Comparison of ENCODE assay signal across 9 mouse cellular contexts in the genomic region with DNA sequence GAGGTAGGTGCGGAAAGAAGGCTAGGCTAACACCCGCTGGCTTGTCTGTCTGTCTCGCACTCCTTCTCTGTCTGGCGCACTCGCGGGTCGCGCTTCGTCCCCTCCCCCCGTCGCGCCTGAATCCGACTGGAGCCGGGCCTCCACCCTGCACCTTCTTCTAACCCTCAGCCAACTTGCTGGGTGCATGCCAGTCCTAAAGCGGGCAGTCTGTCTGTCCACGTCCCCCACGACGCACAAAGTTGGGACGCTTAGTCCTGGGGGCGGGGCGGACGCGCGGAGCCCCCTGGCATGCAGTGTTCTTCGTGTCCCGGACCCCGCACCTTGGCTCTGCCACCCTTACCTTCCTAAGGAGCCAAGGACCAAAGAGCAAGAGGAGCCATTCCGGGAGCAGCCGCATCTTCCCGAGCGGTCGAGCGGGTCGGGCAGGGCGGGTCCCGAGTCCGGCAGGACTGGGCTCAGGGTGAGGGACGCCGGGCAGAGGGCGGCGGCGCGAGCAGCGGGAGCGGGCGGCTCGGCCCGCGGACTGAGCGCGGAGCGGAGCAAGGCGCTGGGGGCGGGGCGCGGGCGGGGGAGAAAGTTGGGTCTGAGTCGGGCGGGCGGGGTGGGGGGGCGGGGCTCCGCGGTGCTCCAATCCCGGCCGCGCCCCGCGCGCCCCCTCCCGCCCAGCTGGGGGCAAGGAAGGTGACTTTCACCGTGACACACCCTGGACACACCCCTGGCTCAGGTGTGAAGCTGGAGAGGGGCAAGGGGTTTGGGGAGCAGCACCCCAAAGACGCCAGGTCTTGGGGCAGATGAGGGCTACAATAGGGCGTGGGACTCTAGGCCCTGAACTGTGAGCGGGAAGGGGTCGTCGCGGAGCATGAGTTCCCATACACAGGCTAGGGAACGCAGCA. TPM values are rescaled to one million over a fixed set of nuclear protein-coding genes. Genes with fewer than 3 reads are reported as not detected.
DNase-seq lines count a peak whose midpoint lies in the region; ATAC-seq and TF ChIP-seq lines count a peak whose summit lies in the region.
"Had no signal": no experiment of that assay in that cellular context is flagged by ENCODE, and none has a peak within 500 bp of the region (broad histone marks: within the 10 kb centered on the region; RNA-seq: fewer than 3 reads in every experiment).

A gene (minus strand): TSS at position 524 of the 893 bp plus-strand sequence.

- 0 out of 2 replicates have a peak, but pooled peaks cover 5% of the 10 kb centered on the region for H3K27me3 ChIP-seq in kidney, adult 2 months (replicated peaks; ENCODE audit: control insufficient read depth, insufficient read depth, low read length)
- H3K27me3 ChIP-seq in midbrain, embryonic 14.5 days (ENCODE audit: control insufficient read depth, insufficient read depth, low read length) = peaks cover 46% of the 10 kb centered on the region

- TF ChIP-seq CTCF in kidney, adult 2 months (conservative IDR thresholded peaks at IDR 0.05; ENCODE audit: insufficient read depth, insufficient read length, low read depth, low read length) = no peak

- peak within 1 kb of the TSS; percentile 72 for H3K9ac ChIP-seq in midbrain, embryonic 14.5 days (replicated peaks; ENCODE audit: low read length)

- peak; percentile 51 for DNase-seq in CD4-positive, CD25-positive, alpha-beta regulatory T cell, adult 2 months (ENCODE audit: low read depth, low spot score)
- DNase-seq in thymus, postnatal 4 days = peak; percentile 51
- no peak for DNase-seq in thymus, adult 18-20 months
- DNase-seq in kidney, adult 2 months = peak; percentile 58
- DNase-seq in midbrain, embryonic 14.5 days = no peak
- DNase-seq in gastrocnemius, postnatal 25 days = no peak

- peak within 1 kb of the TSS; percentile 76 for H3K4me2 ChIP-seq in midbrain, embryonic 14.5 days (ENCODE audit: low read length)

- peaks cover 10% of the 10 kb centered on the region for H3K4me1 ChIP-seq in kidney, adult 2 months (ENCODE audit: control insufficient read depth, insufficient read depth, low read length)
- peaks cover 73% of the 10 kb centered on the region for H3K4me1 ChIP-seq in midbrain, embryonic 14.5 days (ENCODE audit: control insufficient read depth, insufficient read depth, low read length)

- 2% methylated on average over 71 of the region's 78 CpGs for WGBS in kidney, adult 2 months
- WGBS in midbrain, embryonic 14.5 days = under 1% methylated on average over 62 of the region's 78 CpGs

- no peaks in the 10 kb centered on the region for H3K36me3 ChIP-seq in kidney, adult 2 months (ENCODE audit: control insufficient read depth, insufficient read depth, low read length)
- peaks cover 12% of the 10 kb centered on the region for H3K36me3 ChIP-seq in midbrain, embryonic 14.5 days (ENCODE audit: control insufficient read depth, insufficient read depth, low read length)

- H3K27ac ChIP-seq in kidney, adult 2 months (ENCODE audit: insufficient read depth, low read depth, low read length) = no peak within 1 kb of the TSS
- peak within 1 kb of the TSS; percentile 75 for H3K27ac ChIP-seq in midbrain, embryonic 14.5 days (replicated peaks; ENCODE audit: low read depth, low read length)

- no peak for TF ChIP-seq POLR2A in kidney, adult 2 months (IDR thresholded peaks at IDR 0.05; ENCODE audit: low read depth, low read length)

- ATAC-seq in CD4-positive, CD25-positive, alpha-beta regulatory T cell, adult 4 months = no peak
- peak; percentile 22; the same call in 1 of the 2 replicates for ATAC-seq in midbrain, embryonic 14.5 days (ENCODE audit: low FRiP score, low TSS enrichment)
- ATAC-seq in erythroid progenitor cell, adult 5-6 weeks (replicated peaks; ENCODE audit: low FRiP score, poor library complexity, severe bottlenecking) = no peak

- H3K4me3 ChIP-seq in kidney, adult 2 months (ENCODE audit: insufficient read depth, low read depth, low read length) = peak within 1 kb of the TSS; percentile 38; the same call in 1 of the 2 replicates
- H3K4me3 ChIP-seq in midbrain, embryonic 14.5 days (replicated peaks; ENCODE audit: low read depth, low read length) = peak within 1 kb of the TSS; percentile 56

- no peaks in the 10 kb centered on the region for H3K9me3 ChIP-seq in midbrain, embryonic 14.5 days (ENCODE audit: control insufficient read depth, low read length)

RNA-seq across cellular contexts. Expression of the gene that starts here (rescaled TPM):
- polyA plus RNA-seq in CD4-positive, CD25-positive, alpha-beta regulatory T cell, adult 4 months (2017; shearing (Covaris generic)) = not detected
- polyA plus RNA-seq in kidney, adult 2 months (2012; rRNA removed) = 2.0 and 2.2 TPM in 2 replicates
- 106 and 134 TPM in 2 replicates for polyA plus RNA-seq in midbrain, embryonic 14.5 days (2014; fragmentation: Nextera tagmentation; extraction: Ambion mirVana)
- total RNA-seq in erythroid progenitor cell, adult 5-6 weeks (2015; ENCODE audit: low replicate concordance) = not detected in 2 replicates
- total RNA-seq in erythroid progenitor cell, adult 5-6 weeks (2017; ENCODE audit: low replicate concordance) = not detected in 2 replicates
- total RNA-seq in gastrocnemius, postnatal 25 days (2021) = under 1 TPM; 0.26 to 0.32 TPM
- total RNA-seq: hematopoietic stem cell, adult 5-6 weeks had no signal

Comparison
In these comparisons a context has a peak if more than half of its experiments do, and no peak if none do; other contexts are left out.
1. RNA of the gene that starts here (polyA plus RNA-seq): 106 to 134 TPM in midbrain, embryonic 14.5 days; 2.0 to 2.2 TPM in kidney, adult 2 months and not detected in CD4-positive, CD25-positive, alpha-beta regulatory T cell, adult 4 months; every median in the first group is over 10 times any median in the second.
2. DNase-seq: peak in CD4-positive, CD25-positive, alpha-beta regulatory T cell, adult 2 months (single experiment), thymus, postnatal 4 days (single experiment) and kidney, adult 2 months (single experiment); none in thymus, adult 18-20 months (0 of 2), midbrain, embryonic 14.5 days (single experiment) and gastrocnemius, postnatal 25 days (single experiment).